In genomic region chr8:125218669-125219068, GRCm38 (mm10) we compare ENCODE assay signal across 8 mouse cellular contexts.
DNase-seq lines count a peak whose midpoint lies in the region; ATAC-seq and TF ChIP-seq lines count a peak whose summit lies in the region.

No protein-coding gene starts in this region.

- no peak overlapping the region for H3K4me3 ChIP-seq in heart, embryonic 16.5 days (ENCODE audit: low read length)
- H3K4me3 ChIP-seq in forebrain, embryonic 16.5 days (replicated peaks; ENCODE audit: low read length), result no peak overlapping the region; the same call in 1 of the 2 replicates
- H3K4me3 ChIP-seq in cerebellum, adult 2 months (replicated peaks; ENCODE audit: insufficient read depth, low read depth, low read length), result no peak overlapping the region

- peaks cover 29% of the 10 kb centered on the region for H3K4me1 ChIP-seq in heart, embryonic 16.5 days (ENCODE audit: control insufficient read depth, insufficient read depth, low read length)
- H3K4me1 ChIP-seq in forebrain, embryonic 16.5 days (replicated peaks; ENCODE audit: control insufficient read depth, insufficient read depth, low read length), result peaks cover 25% of the 10 kb centered on the region
- no peaks in the 10 kb centered on the region for H3K4me1 ChIP-seq in cerebellum, adult 2 months (ENCODE audit: control insufficient read depth, insufficient read depth, low read length)

- no peak overlapping the region for H3K4me2 ChIP-seq in heart, embryonic 16.5 days (ENCODE audit: low read depth, low read length)
- H3K4me2 ChIP-seq in forebrain, embryonic 16.5 days (ENCODE audit: low read length), result peak overlapping the region; percentile 46

- ATAC-seq in heart, embryonic 16.5 days (replicated peaks; ENCODE audit: extremely low read depth, insufficient read depth, low FRiP score), result no peak
- ATAC-seq in forebrain, embryonic 16.5 days, result peak; percentile 78

- no peak for DNase-seq in heart, postnatal 14 days
- peak; percentile 56 to 81 for DNase-seq in left cerebral cortex, postnatal 10 days (ENCODE audit: extremely low spot score in 1 of 2, low spot score in 2 of 2)
- peak; percentile 52 to 67 for DNase-seq in right cerebral cortex, adult 2 months (ENCODE audit: low spot score in 2 of 2)
- no peak for DNase-seq in lung, postnatal 10 days
- no peak for DNase-seq in adrenal gland, postnatal 10 days
- DNase-seq in cerebellum, adult 2 months, result no peak

- TF ChIP-seq POLR2A in cerebellum, adult 2 months (IDR thresholded peaks at IDR 0.05; ENCODE audit: borderline replicate concordance, insufficient read depth, low read length), result no peak

- no peaks in the 10 kb centered on the region for H3K9me3 ChIP-seq in heart, embryonic 16.5 days (replicated peaks; ENCODE audit: control insufficient read depth, low read length)
- peaks cover 2% of the 10 kb centered on the region; the same call in 1 of the 2 replicates for H3K9me3 ChIP-seq in forebrain, embryonic 16.5 days (ENCODE audit: control insufficient read depth, low read length)

- WGBS in heart, embryonic 16.5 days, result 54% methylated on average over 4 of the region's 4 CpGs
- 3% methylated on average over 4 of the region's 4 CpGs for WGBS in forebrain, embryonic 16.5 days
- WGBS in cerebellum, adult 2 months, result 73% methylated on average over 4 of the region's 4 CpGs

- no peak for TF ChIP-seq CTCF in cerebellum, adult 2 months (IDR thresholded peaks at IDR 0.05; ENCODE audit: borderline replicate concordance, insufficient read depth, low read depth, low read length)

- H3K27me3 ChIP-seq in heart, embryonic 16.5 days (ENCODE audit: control insufficient read depth, insufficient read depth, low read length), result no peaks in the 10 kb centered on the region
- H3K27me3 ChIP-seq in forebrain, embryonic 16.5 days (replicated peaks; ENCODE audit: control insufficient read depth, insufficient read depth, low read length), result no peaks in the 10 kb centered on the region
- H3K27me3 ChIP-seq in cerebellum, adult 2 months (ENCODE audit: control insufficient read depth, insufficient read depth, low read length), result no peaks in the 10 kb centered on the region; the same call in 1 of the 2 replicates

- H3K9ac ChIP-seq in heart, embryonic 16.5 days (ENCODE audit: low read length), result 0 out of 2 replicates have a peak overlapping the region, but pooled peaks have one; percentile 4
- peak overlapping the region; percentile 51 for H3K9ac ChIP-seq in forebrain, embryonic 16.5 days (replicated peaks; ENCODE audit: low read depth, low read length)

- intact Hi-C loops in heart, postnatal 14 days (cut with DNase I), result no loop called here
- intact Hi-C loops in left cerebral cortex, postnatal 10 days (cut with DNase I), result no loop called here

- no peak overlapping the region; the same call in 1 of the 2 replicates for H3K27ac ChIP-seq in heart, embryonic 16.5 days (ENCODE audit: low read length)
- H3K27ac ChIP-seq in forebrain, embryonic 16.5 days (ENCODE audit: low read length), result peak overlapping the region; percentile 93
- H3K27ac ChIP-seq in cerebellum, adult 2 months (ENCODE audit: insufficient read depth, low read length), result no peak overlapping the region

- H3K36me3 ChIP-seq in heart, embryonic 16.5 days (ENCODE audit: control insufficient read depth, insufficient read depth), result no peaks in the 10 kb centered on the region
- H3K36me3 ChIP-seq in forebrain, embryonic 16.5 days (ENCODE audit: control insufficient read depth, insufficient read depth), result no peaks in the 10 kb centered on the region

Comparison
In these comparisons a context has a peak if more than half of its experiments do, and no peak if none do; other contexts are left out.
1. DNase-seq: peak in left cerebral cortex, postnatal 10 days (2 of 2) and right cerebral cortex, adult 2 months (2 of 2); none in heart, postnatal 14 days (0 of 2), lung, postnatal 10 days (single experiment), adrenal gland, postnatal 10 days (single experiment) and cerebellum, adult 2 months (0 of 2).